Mouse (Mus musculus): ENCODE measurements around the gene Zmynd15. TPM values are rescaled to one million over a fixed set of nuclear protein-coding genes. Genes with fewer than 3 reads are reported as not detected.

The Zmynd15 gene
- polyA plus RNA-seq, 1 experiment from 2014 or later = 0.95 TPM

- Histone ChIP-seq H3K36me3 (replicated peaks; ENCODE audit: control insufficient read depth, insufficient read depth) (no peaks in the 10 kb centered on the region), H3K4me3 (replicated peaks; ENCODE audit: low read length) (no peak overlapping the region), H3K9ac (no peak overlapping the region), H3K4me2 (replicated peaks) (no peak overlapping the region), H3K27me3 (ENCODE audit: control insufficient read depth, insufficient read depth, low read length) (no peaks in the 10 kb centered on the region), H3K4me1 (replicated peaks; ENCODE audit: control insufficient read depth, insufficient read depth, low read length) (no peaks in the 10 kb centered on the region), H3K9me3 (ENCODE audit: control insufficient read depth, low read length) (0 out of 2 replicates have a peak, but pooled peaks cover 3% of the 10 kb centered on the region), H3K27ac (no peak overlapping the region)
- ATAC-seq (ENCODE audit: low FRiP score) = no peak
- DNase-seq (ENCODE audit: low spot score) = no peak
- 90% methylated on average over 3 of the region's 3 CpGs for WGBS
Observed at GRCm38 (mm10) chr11:70489138-70489537, 29.9 kb downstream of the Zmynd15 start.

GRCm38 (mm10) chr11:70489684-70490083 is 30.5 kb downstream of the Zmynd15 start:
- H3K4me1 ChIP-seq (replicated peaks; ENCODE audit: control insufficient read depth, insufficient read depth, low read length) = no peaks in the 10 kb centered on the region
- H3K9me3 ChIP-seq (ENCODE audit: control insufficient read depth, low read length) = 0 out of 2 replicates have a peak, but pooled peaks cover 3% of the 10 kb centered on the region
- DNase-seq (ENCODE audit: low spot score) (no peak), ATAC-seq (ENCODE audit: low FRiP score) (no peak)
- H3K36me3 ChIP-seq (replicated peaks; ENCODE audit: control insufficient read depth, insufficient read depth) = no peaks in the 10 kb centered on the region
- no peak overlapping the region for H3K27ac ChIP-seq
- no peak overlapping the region for H3K4me2 ChIP-seq (replicated peaks)
- 92% methylated on average over 6 of the region's 6 CpGs for WGBS
- H3K27me3 ChIP-seq (ENCODE audit: control insufficient read depth, insufficient read depth, low read length) = no peaks in the 10 kb centered on the region
- H3K9ac ChIP-seq = no peak overlapping the region
- H3K4me3 ChIP-seq (replicated peaks; ENCODE audit: low read length) = no peak overlapping the region

GRCm38 (mm10) chr11:70499566-70500475 is 40.6 kb downstream of the Zmynd15 start:
- no peak overlapping the region for H3K27ac ChIP-seq
- no peak for DNase-seq (ENCODE audit: low spot score)
- no peak overlapping the region for H3K4me2 ChIP-seq (replicated peaks)
- H3K9ac ChIP-seq = no peak overlapping the region
- no peak overlapping the region for H3K4me3 ChIP-seq (replicated peaks; ENCODE audit: low read length)
- no peaks in the 10 kb centered on the region for H3K4me1 ChIP-seq (replicated peaks; ENCODE audit: control insufficient read depth, insufficient read depth, low read length)
- H3K9me3 ChIP-seq (ENCODE audit: control insufficient read depth, low read length) = no peaks in the 10 kb centered on the region
- ATAC-seq (ENCODE audit: low FRiP score) = no peak
- 72% methylated on average over 14 of the region's 14 CpGs for WGBS
- no peaks in the 10 kb centered on the region for H3K27me3 ChIP-seq (ENCODE audit: control insufficient read depth, insufficient read depth, low read length)
- no peaks in the 10 kb centered on the region for H3K36me3 ChIP-seq (replicated peaks; ENCODE audit: control insufficient read depth, insufficient read depth)

DNA sequence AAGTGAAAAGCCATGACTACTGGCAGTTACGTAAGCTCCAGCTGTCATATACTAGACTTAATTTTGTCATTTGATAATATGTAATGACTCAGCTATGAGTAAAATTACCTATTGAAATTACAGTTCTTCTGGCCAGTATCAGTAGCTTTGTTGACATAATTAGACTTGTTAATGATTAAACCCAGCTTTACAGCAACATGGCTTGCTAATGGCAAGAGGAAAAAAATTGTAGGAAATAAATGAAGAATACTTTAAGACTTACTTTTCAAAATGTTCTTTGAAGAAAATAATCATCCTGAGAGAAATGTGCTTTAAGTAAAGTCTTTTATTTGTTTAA is 41.2 kb downstream of the Zmynd15 start:
- 93% methylated on average over 1 of the region's 1 CpGs for WGBS
- no peak overlapping the region for H3K4me3 ChIP-seq (replicated peaks; ENCODE audit: low read length)

GRCm38 (mm10) chr11:70502018-70502417 is 42.8 kb downstream of the Zmynd15 start:
- Histone ChIP-seq H3K4me3 (replicated peaks; ENCODE audit: low read length) (no peak overlapping the region), H3K36me3 (replicated peaks; ENCODE audit: control insufficient read depth, insufficient read depth) (no peaks in the 10 kb centered on the region), H3K4me1 (replicated peaks; ENCODE audit: control insufficient read depth, insufficient read depth, low read length) (no peaks in the 10 kb centered on the region), H3K4me2 (replicated peaks) (no peak overlapping the region), H3K9ac (no peak overlapping the region), H3K9me3 (ENCODE audit: control insufficient read depth, low read length) (no peaks in the 10 kb centered on the region), H3K27ac (no peak overlapping the region), H3K27me3 (ENCODE audit: control insufficient read depth, insufficient read depth, low read length) (no peaks in the 10 kb centered on the region; the same call in 1 of the 2 replicates)
- 66% methylated on average over 3 of the region's 3 CpGs for WGBS
- DNase-seq (ENCODE audit: low spot score) (no peak), ATAC-seq (ENCODE audit: low FRiP score) (no peak)

More for the DNA sequence above, 41.2 kb downstream of the Zmynd15 start:
- H3K27me3 ChIP-seq (ENCODE audit: control insufficient read depth, insufficient read depth, low read length) = no peaks in the 10 kb centered on the region; the same call in 1 of the 2 replicates
- no peak for DNase-seq (ENCODE audit: low spot score)
- no peak overlapping the region for H3K4me2 ChIP-seq (replicated peaks)
- H3K4me1 ChIP-seq (replicated peaks; ENCODE audit: control insufficient read depth, insufficient read depth, low read length) = no peaks in the 10 kb centered on the region
- H3K36me3 ChIP-seq (replicated peaks; ENCODE audit: control insufficient read depth, insufficient read depth) = no peaks in the 10 kb centered on the region
- H3K9me3 ChIP-seq (ENCODE audit: control insufficient read depth, low read length) = no peaks in the 10 kb centered on the region
- no peak overlapping the region for H3K9ac ChIP-seq
- H3K27ac ChIP-seq = no peak overlapping the region
- no peak for ATAC-seq (ENCODE audit: low FRiP score)

GRCm38 (mm10) chr11:70504970-70505369 is 45.7 kb downstream of the Zmynd15 start, which contains the start of gene Tm4sf5:
Gene Tm4sf5 (plus strand): TSS chr11:70505244.
- no peak within 1 kb of the TSS for H3K9ac ChIP-seq
- H3K4me3 ChIP-seq (replicated peaks; ENCODE audit: low read length) = no peak within 1 kb of the TSS
- H3K36me3 ChIP-seq (replicated peaks; ENCODE audit: control insufficient read depth, insufficient read depth) = no peaks in the 10 kb centered on the region
- no peak within 1 kb of the TSS for H3K27ac ChIP-seq
- 84% methylated on average over 9 of the region's 9 CpGs for WGBS
- no peak for ATAC-seq (ENCODE audit: low FRiP score)
- no peaks in the 10 kb centered on the region for H3K9me3 ChIP-seq (ENCODE audit: control insufficient read depth, low read length)
- 0 out of 2 replicates have a peak, but pooled peaks cover 6% of the 10 kb centered on the region for H3K4me1 ChIP-seq (replicated peaks; ENCODE audit: control insufficient read depth, insufficient read depth, low read length)
- no peak within 1 kb of the TSS for H3K4me2 ChIP-seq (replicated peaks)
- H3K27me3 ChIP-seq (ENCODE audit: control insufficient read depth, insufficient read depth, low read length) = peaks cover 4% of the 10 kb centered on the region
- no peak for DNase-seq (ENCODE audit: low spot score)

GRCm38 (mm10) chr11:70506385-70506784 is 47.2 kb downstream of the Zmynd15 start:
- Histone ChIP-seq H3K9ac (no peak overlapping the region), H3K4me1 (replicated peaks; ENCODE audit: control insufficient read depth, insufficient read depth, low read length) (0 out of 2 replicates have a peak, but pooled peaks cover 7% of the 10 kb centered on the region), H3K4me3 (replicated peaks; ENCODE audit: low read length) (no peak overlapping the region), H3K27ac (no peak overlapping the region), H3K27me3 (ENCODE audit: control insufficient read depth, insufficient read depth, low read length) (peaks cover 4% of the 10 kb centered on the region), H3K36me3 (replicated peaks; ENCODE audit: control insufficient read depth, insufficient read depth) (no peaks in the 10 kb centered on the region), H3K9me3 (ENCODE audit: control insufficient read depth, low read length) (no peaks in the 10 kb centered on the region), H3K4me2 (replicated peaks) (no peak overlapping the region)
- ATAC-seq (ENCODE audit: low FRiP score) (no peak), DNase-seq (ENCODE audit: low spot score) (peak; percentile 74)
- 33% methylated on average over 4 of the region's 4 CpGs for WGBS

DNA sequence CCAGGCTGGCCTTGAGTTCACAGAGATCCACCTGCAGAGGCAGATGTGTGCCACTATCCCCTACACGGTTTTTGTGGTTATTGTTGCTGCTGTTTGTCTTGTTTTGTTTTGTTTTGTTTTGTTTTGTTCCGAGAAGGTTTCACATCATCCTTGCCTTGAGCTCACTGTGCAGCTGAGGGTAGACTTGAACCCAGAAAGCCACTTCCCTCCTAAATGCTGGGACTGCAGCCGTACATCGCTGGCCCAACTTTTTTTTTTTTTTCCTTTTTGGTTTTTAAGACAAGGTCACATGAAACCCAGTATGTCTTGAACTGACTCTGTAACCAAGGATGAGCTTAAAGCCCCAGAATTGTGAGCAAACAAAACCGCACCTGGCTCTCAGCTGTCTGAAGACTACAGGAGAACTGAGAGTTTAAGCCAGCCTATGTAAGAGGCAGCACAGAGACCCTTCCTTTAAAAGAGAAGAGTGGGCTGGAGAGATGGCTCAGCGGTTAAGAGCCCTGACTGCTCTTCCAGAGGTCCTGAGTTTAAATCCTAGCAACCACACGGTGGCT is 47.8 kb downstream of the Zmynd15 start:
- no peak for ATAC-seq (ENCODE audit: low FRiP score)
- Histone ChIP-seq H3K27me3 (ENCODE audit: control insufficient read depth, insufficient read depth, low read length) (peaks cover 4% of the 10 kb centered on the region), H3K4me3 (replicated peaks; ENCODE audit: low read length) (no peak overlapping the region), H3K27ac (no peak overlapping the region), H3K4me2 (replicated peaks) (no peak overlapping the region), H3K4me1 (replicated peaks; ENCODE audit: control insufficient read depth, insufficient read depth, low read length) (0 out of 2 replicates have a peak, but pooled peaks cover 7% of the 10 kb centered on the region), H3K36me3 (replicated peaks; ENCODE audit: control insufficient read depth, insufficient read depth) (no peaks in the 10 kb centered on the region), H3K9me3 (ENCODE audit: control insufficient read depth, low read length) (no peaks in the 10 kb centered on the region), H3K9ac (no peak overlapping the region)
- DNase-seq (ENCODE audit: low spot score) = no peak
- 74% methylated on average over 7 of the region's 7 CpGs for WGBS

- Histone ChIP-seq H3K9me3 (ENCODE audit: control insufficient read depth, low read length) (no peaks in the 10 kb centered on the region), H3K4me2 (replicated peaks) (peak overlapping the region; percentile 42), H3K4me3 (replicated peaks; ENCODE audit: low read length) (no peak overlapping the region), H3K4me1 (replicated peaks; ENCODE audit: control insufficient read depth, insufficient read depth, low read length) (0 out of 2 replicates have a peak, but pooled peaks cover 7% of the 10 kb centered on the region), H3K27me3 (ENCODE audit: control insufficient read depth, insufficient read depth, low read length) (peaks cover 4% of the 10 kb centered on the region), H3K27ac (no peak overlapping the region), H3K36me3 (replicated peaks; ENCODE audit: control insufficient read depth, insufficient read depth) (no peaks in the 10 kb centered on the region), H3K9ac (no peak overlapping the region; the same call in 1 of the 2 replicates)
- DNase-seq (ENCODE audit: low spot score) = peak; percentile 67
- 7% methylated on average over 19 of the region's 19 CpGs for WGBS
- ATAC-seq (ENCODE audit: low FRiP score) = peak; percentile 37; the same call in 1 of the 2 replicates
Observed at GRCm38 (mm10) chr11:70509753-70510564, 50.7 kb downstream of the Zmynd15 start.

All from hindbrain, embryonic 14.5 days (tissue).